Mouse (Mus musculus): Measurements from ENCODE around the gene Hist1h4h.

Gene Hist1h4h

GRCm38 (mm10) chr13:23530901-23531875 is at the start of gene Hist1h4h:
Gene Hist1h4h, plus strand, starts transcription at chr13:23531050.
- DNase-seq = peak; percentile 97

- no peak for DNase-seq
Observed at GRCm38 (mm10) chr13:23483153-23483552, 47.7 kb upstream of the Hist1h4h start.

GRCm38 (mm10) chr13:23485271-23485670 is 45.6 kb upstream of the Hist1h4h start:
- no peak for DNase-seq

GRCm38 (mm10) chr13:23488400-23489322 is 42.2 kb upstream of the Hist1h4h start, which contains the start of gene Btn2a2:
Gene Btn2a2, minus strand, starts transcription at chr13:23488857.
- peak; percentile 44 to 51 for DNase-seq

- DNase-seq = no peak
Observed at GRCm38 (mm10) chr13:23490863-23491262, 40.0 kb upstream of the Hist1h4h start.

- no peak for DNase-seq
Observed at GRCm38 (mm10) chr13:23491263-23491662, 39.6 kb upstream of the Hist1h4h start.

GRCm38 (mm10) chr13:23491990-23492389 is 38.9 kb upstream of the Hist1h4h start:
- no peak for DNase-seq

GRCm38 (mm10) chr13:23495526-23495925 is 35.3 kb upstream of the Hist1h4h start:
- DNase-seq = no peak

GRCm38 (mm10) chr13:23497656-23498321 is 33.1 kb upstream of the Hist1h4h start:
- DNase-seq = no peak

GRCm38 (mm10) chr13:23498653-23499052 is 32.2 kb upstream of the Hist1h4h start:
- DNase-seq = no peak

- DNase-seq = no peak
Observed at GRCm38 (mm10) chr13:23499943-23500342, 30.9 kb upstream of the Hist1h4h start.

GRCm38 (mm10) chr13:23500424-23501200 is 30.2 kb upstream of the Hist1h4h start:
- peak; percentile 79 to 83 for DNase-seq

GRCm38 (mm10) chr13:23501511-23501910 is 29.3 kb upstream of the Hist1h4h start:
- no peak for DNase-seq

GRCm38 (mm10) chr13:23502031-23502567 is 28.8 kb upstream of the Hist1h4h start:
- no peak for DNase-seq

- DNase-seq = no peak
Observed at GRCm38 (mm10) chr13:23502916-23503315, 27.9 kb upstream of the Hist1h4h start.

GRCm38 (mm10) chr13:23503797-23504196 is 27.1 kb upstream of the Hist1h4h start:
- peak; percentile 59 to 71 for DNase-seq

GRCm38 (mm10) chr13:23505662-23506345 is 25.0 kb upstream of the Hist1h4h start:
- DNase-seq = no peak

- DNase-seq = peak; percentile 41 to 57
Observed at GRCm38 (mm10) chr13:23506351-23506750, 24.5 kb upstream of the Hist1h4h start.

- DNase-seq = no peak
Observed at GRCm38 (mm10) chr13:23506819-23507515, 23.9 kb upstream of the Hist1h4h start.

GRCm38 (mm10) chr13:23510127-23510526 is 20.7 kb upstream of the Hist1h4h start:
- DNase-seq = no peak
